Mouse (Mus musculus): Measurements from ENCODE around the gene Olfr113.

- no peak for TF ChIP-seq E2F4 (IDR thresholded peaks at IDR 0.05; ENCODE audit: insufficient read depth)
- no peak for TF ChIP-seq USF1 (IDR thresholded peaks at IDR 0.05; ENCODE audit: low read depth)
- TF ChIP-seq POLR2A (IDR thresholded peaks at IDR 0.05; ENCODE audit: insufficient read length, low read depth) = no peak
- TF ChIP-seq TCF3 (IDR thresholded peaks at IDR 0.05; ENCODE audit: insufficient read length, low read depth) = no peak
- TF ChIP-seq SRF (IDR thresholded peaks at IDR 0.05; ENCODE audit: control insufficient read depth, insufficient read length, low read depth) = no peak
Measured at GRCm38 (mm10) chr17:37535173-37535572, 42.3 kb downstream of the Olfr113 start.

All from myocyte (in vitro differentiated cells).